Mouse (Mus musculus): Measurements from ENCODE around the gene Cd38. TPM values are rescaled to one million over a fixed set of nuclear protein-coding genes. Genes with fewer than 3 reads are reported as not detected.
A peak's percentile ranks its signal among the peaks of the same experiment; 100 is the strongest.

Gene Cd38
- polyA plus RNA-seq (2011; ENCODE audit: insufficient read depth, insufficient read length, low read depth, missing spikeins): 4.9 and 6.3 TPM in 2 replicates

GRCm38 (mm10) chr5:43868253-43868652, at the start of gene Cd38:
Gene Cd38, plus strand, starts transcription at chr5:43868553.
- Histone ChIP-seq H3K4me1 (ENCODE audit: control insufficient read depth, insufficient read depth, low read length) (peaks cover 2% of the 10 kb centered on the region), H3K27me3 (ENCODE audit: control insufficient read depth, insufficient read depth, low read length, poor library complexity, severe bottlenecking) (no peaks in the 10 kb centered on the region), H3K9me3 (replicated peaks; ENCODE audit: control insufficient read depth, insufficient read depth, low read length, poor library complexity, severe bottlenecking) (no peaks in the 10 kb centered on the region), H3K9ac (ENCODE audit: low read depth, poor library complexity, severe bottlenecking) (peak within 1 kb of the TSS; percentile 16), H3K36me3 (ENCODE audit: control insufficient read depth, insufficient read depth, low read length, poor library complexity, severe bottlenecking) (no peaks in the 10 kb centered on the region), H3K27ac (ENCODE audit: insufficient read depth, low read length) (peak within 1 kb of the TSS; percentile 72), H3K4me3 (ENCODE audit: low read depth, low read length) (peak within 1 kb of the TSS; percentile 58)
- TF ChIP-seq POLR2A (IDR thresholded peaks at IDR 0.05; ENCODE audit: insufficient read depth, low read length) (no peak), CTCF (IDR thresholded peaks at IDR 0.05; ENCODE audit: low read depth, low read length) (no peak), EP300 (IDR thresholded peaks at IDR 0.05; ENCODE audit: insufficient read depth, low read depth, low read length) (no peak)

DNA sequence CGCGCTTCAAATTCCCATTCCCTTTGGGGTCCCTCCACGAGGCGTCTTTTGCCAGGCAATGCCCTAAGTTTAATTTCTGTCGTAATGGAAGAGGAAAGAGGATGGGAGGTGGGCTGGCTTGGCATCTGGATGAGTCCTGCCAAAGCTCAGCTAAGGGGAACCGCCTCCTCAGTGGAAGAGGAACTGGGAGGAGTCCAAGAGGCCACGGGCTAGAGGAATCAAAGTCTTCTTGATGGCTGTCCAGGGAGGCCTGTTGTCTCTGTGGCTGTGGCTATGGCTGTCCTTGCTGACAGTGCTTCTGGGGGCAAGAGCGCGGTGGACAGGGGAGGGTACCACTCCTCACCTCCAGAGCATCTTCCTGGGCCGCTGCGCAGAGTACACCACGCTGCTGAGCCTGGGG, 49.7 kb upstream of the Cd38 start, which contains the start of gene Bst1:
Gene Bst1, plus strand, starts transcription at position 191 of the 400 bp plus-strand sequence.
- H3K27ac ChIP-seq (ENCODE audit: insufficient read depth, low read length): no peak within 1 kb of the TSS
- TF ChIP-seq CTCF (IDR thresholded peaks at IDR 0.05; ENCODE audit: low read depth, low read length) (no peak), EP300 (IDR thresholded peaks at IDR 0.05; ENCODE audit: insufficient read depth, low read depth, low read length) (no peak), POLR2A (IDR thresholded peaks at IDR 0.05; ENCODE audit: insufficient read depth, low read length) (no peak)

GRCm38 (mm10) chr5:43820785-43821184, 47.6 kb upstream of the Cd38 start:
- H3K36me3 ChIP-seq (ENCODE audit: control insufficient read depth, insufficient read depth, low read length, poor library complexity, severe bottlenecking): no peaks in the 10 kb centered on the region
- H3K27ac ChIP-seq (ENCODE audit: insufficient read depth, low read length): no peak overlapping the region
- no peaks in the 10 kb centered on the region for H3K4me1 ChIP-seq (ENCODE audit: control insufficient read depth, insufficient read depth, low read length)
- H3K9ac ChIP-seq (ENCODE audit: low read depth, poor library complexity, severe bottlenecking): no peak overlapping the region
- TF ChIP-seq POLR2A (IDR thresholded peaks at IDR 0.05; ENCODE audit: insufficient read depth, low read length): no peak
- no peak for TF ChIP-seq CTCF (IDR thresholded peaks at IDR 0.05; ENCODE audit: low read depth, low read length)
- no peak for TF ChIP-seq EP300 (IDR thresholded peaks at IDR 0.05; ENCODE audit: insufficient read depth, low read depth, low read length)
- no peaks in the 10 kb centered on the region for H3K27me3 ChIP-seq (ENCODE audit: control insufficient read depth, insufficient read depth, low read length, poor library complexity, severe bottlenecking)
- no peak overlapping the region for H3K4me3 ChIP-seq (ENCODE audit: low read depth, low read length)
- H3K9me3 ChIP-seq (replicated peaks; ENCODE audit: control insufficient read depth, insufficient read depth, low read length, poor library complexity, severe bottlenecking): no peaks in the 10 kb centered on the region

More for the DNA sequence above, 49.7 kb upstream of the Cd38 start, which contains the start of gene Bst1:
- H3K36me3 ChIP-seq (ENCODE audit: control insufficient read depth, insufficient read depth, low read length, poor library complexity, severe bottlenecking): no peaks in the 10 kb centered on the region
- H3K4me1 ChIP-seq (ENCODE audit: control insufficient read depth, insufficient read depth, low read length): peaks cover 8% of the 10 kb centered on the region
- H3K9me3 ChIP-seq (replicated peaks; ENCODE audit: control insufficient read depth, insufficient read depth, low read length, poor library complexity, severe bottlenecking): no peaks in the 10 kb centered on the region
- no peaks in the 10 kb centered on the region for H3K27me3 ChIP-seq (ENCODE audit: control insufficient read depth, insufficient read depth, low read length, poor library complexity, severe bottlenecking)
- H3K4me3 ChIP-seq (ENCODE audit: low read depth, low read length): no peak within 1 kb of the TSS
- H3K9ac ChIP-seq (ENCODE audit: low read depth, poor library complexity, severe bottlenecking): no peak within 1 kb of the TSS

DNA sequence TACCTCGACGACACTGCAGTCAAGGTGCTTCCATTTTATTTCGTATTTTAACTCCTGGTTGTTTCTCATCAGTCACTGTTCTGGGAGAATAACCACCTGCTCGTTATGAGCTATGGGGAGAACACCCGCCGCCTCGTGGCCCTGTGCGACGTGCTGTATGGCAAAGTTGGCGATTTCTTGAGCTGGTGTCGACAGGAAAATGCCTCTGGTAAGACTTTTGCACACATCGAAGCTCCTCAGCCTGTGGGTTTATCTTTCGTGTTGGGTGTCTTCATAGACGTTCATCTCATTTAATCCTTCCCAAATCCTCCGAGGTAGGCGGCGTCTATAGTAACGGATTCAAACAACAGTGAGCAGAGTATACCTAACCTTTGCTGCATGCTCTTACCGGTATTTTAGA, 46.8 kb upstream of the Cd38 start, which contains the start of gene Fbxl5:
Gene Fbxl5, minus strand, starts transcription at position 101 of the 400 bp plus-strand sequence.
- Histone ChIP-seq H3K9ac (ENCODE audit: low read depth, poor library complexity, severe bottlenecking) (no peak within 1 kb of the TSS), H3K27me3 (ENCODE audit: control insufficient read depth, insufficient read depth, low read length, poor library complexity, severe bottlenecking) (no peaks in the 10 kb centered on the region), H3K27ac (ENCODE audit: insufficient read depth, low read length) (no peak within 1 kb of the TSS), H3K36me3 (ENCODE audit: control insufficient read depth, insufficient read depth, low read length, poor library complexity, severe bottlenecking) (no peaks in the 10 kb centered on the region), H3K9me3 (replicated peaks; ENCODE audit: control insufficient read depth, insufficient read depth, low read length, poor library complexity, severe bottlenecking) (no peaks in the 10 kb centered on the region), H3K4me1 (ENCODE audit: control insufficient read depth, insufficient read depth, low read length) (no peaks in the 10 kb centered on the region), H3K4me3 (ENCODE audit: low read depth, low read length) (no peak within 1 kb of the TSS)
- no peak for TF ChIP-seq EP300 (IDR thresholded peaks at IDR 0.05; ENCODE audit: insufficient read depth, low read depth, low read length)
- TF ChIP-seq CTCF (IDR thresholded peaks at IDR 0.05; ENCODE audit: low read depth, low read length): no peak
- TF ChIP-seq POLR2A (IDR thresholded peaks at IDR 0.05; ENCODE audit: insufficient read depth, low read length): no peak

DNA sequence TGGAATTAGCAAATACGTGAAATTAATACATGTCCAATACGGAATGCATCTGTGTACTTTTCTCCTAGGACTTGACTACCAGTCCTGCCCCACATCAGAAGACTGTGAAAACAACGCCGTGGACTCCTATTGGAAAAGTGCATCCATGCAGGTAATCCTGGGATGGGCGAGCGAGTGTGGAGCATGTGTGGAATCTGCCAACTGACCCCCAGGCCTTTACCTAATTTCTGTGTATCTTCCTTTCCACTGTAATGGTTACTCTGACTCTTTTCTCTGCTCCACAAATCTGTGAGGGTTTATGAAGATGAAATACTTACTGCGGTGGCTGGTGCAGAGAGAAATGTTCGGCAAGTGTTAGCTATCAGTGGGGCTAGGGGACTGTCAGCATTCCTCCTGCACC, 46.2 kb upstream of the Cd38 start:
- H3K27ac ChIP-seq (ENCODE audit: insufficient read depth, low read length): no peak overlapping the region
- TF ChIP-seq EP300 (IDR thresholded peaks at IDR 0.05; ENCODE audit: insufficient read depth, low read depth, low read length) (no peak), CTCF (IDR thresholded peaks at IDR 0.05; ENCODE audit: low read depth, low read length) (no peak), POLR2A (IDR thresholded peaks at IDR 0.05; ENCODE audit: insufficient read depth, low read length) (no peak)
- H3K4me3 ChIP-seq (ENCODE audit: low read depth, low read length): no peak overlapping the region
- H3K9me3 ChIP-seq (replicated peaks; ENCODE audit: control insufficient read depth, insufficient read depth, low read length, poor library complexity, severe bottlenecking): no peaks in the 10 kb centered on the region
- no peaks in the 10 kb centered on the region for H3K36me3 ChIP-seq (ENCODE audit: control insufficient read depth, insufficient read depth, low read length, poor library complexity, severe bottlenecking)
- H3K9ac ChIP-seq (ENCODE audit: low read depth, poor library complexity, severe bottlenecking): no peak overlapping the region
- H3K4me1 ChIP-seq (ENCODE audit: control insufficient read depth, insufficient read depth, low read length): no peaks in the 10 kb centered on the region
- H3K27me3 ChIP-seq (ENCODE audit: control insufficient read depth, insufficient read depth, low read length, poor library complexity, severe bottlenecking): no peaks in the 10 kb centered on the region

DNA sequence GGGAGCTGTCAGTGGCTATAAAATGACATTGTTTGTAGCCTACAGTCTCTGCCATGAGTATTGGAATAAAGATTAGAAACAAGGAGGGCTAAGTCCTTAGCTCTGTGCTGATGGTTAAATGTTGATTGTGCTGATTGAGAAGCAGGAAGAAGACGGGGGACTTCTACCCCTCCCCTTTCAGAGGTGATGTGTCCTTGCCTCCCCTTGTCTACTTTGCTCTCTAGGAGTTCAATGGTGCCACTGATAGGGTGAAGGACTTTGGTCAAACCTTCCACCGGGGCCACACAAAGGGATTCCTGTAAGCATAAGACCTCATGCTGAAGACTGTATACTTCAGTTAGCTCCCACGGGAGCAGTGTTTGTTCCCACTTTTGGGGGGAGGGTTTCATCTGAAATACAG, 45.5 kb upstream of the Cd38 start:
- H3K4me1 ChIP-seq (ENCODE audit: control insufficient read depth, insufficient read depth, low read length): no peaks in the 10 kb centered on the region
- TF ChIP-seq POLR2A (IDR thresholded peaks at IDR 0.05; ENCODE audit: insufficient read depth, low read length) (no peak), CTCF (IDR thresholded peaks at IDR 0.05; ENCODE audit: low read depth, low read length) (no peak), EP300 (IDR thresholded peaks at IDR 0.05; ENCODE audit: insufficient read depth, low read depth, low read length) (no peak)

More for the DNA sequence above, 45.5 kb upstream of the Cd38 start:
- H3K27me3 ChIP-seq (ENCODE audit: control insufficient read depth, insufficient read depth, low read length, poor library complexity, severe bottlenecking): no peaks in the 10 kb centered on the region
- H3K9me3 ChIP-seq (replicated peaks; ENCODE audit: control insufficient read depth, insufficient read depth, low read length, poor library complexity, severe bottlenecking): 0 out of 2 replicates have a peak, but pooled peaks cover 4% of the 10 kb centered on the region
- no peaks in the 10 kb centered on the region for H3K36me3 ChIP-seq (ENCODE audit: control insufficient read depth, insufficient read depth, low read length, poor library complexity, severe bottlenecking)
- H3K9ac ChIP-seq (ENCODE audit: low read depth, poor library complexity, severe bottlenecking): no peak overlapping the region
- H3K27ac ChIP-seq (ENCODE audit: insufficient read depth, low read length): no peak overlapping the region
- no peak overlapping the region for H3K4me3 ChIP-seq (ENCODE audit: low read depth, low read length)
